Mouse (Mus musculus) ZHBTc4 (cell line): ENCODE results near the gene H2afx.
A peak's percentile ranks its signal among the peaks of the same experiment; 100 is the strongest.
"Not testable (repeated sequence)": the region's sequence is repeated elsewhere in the genome, so short reads cannot be mapped to it uniquely, and the experiment has no call there.

Source experiments
- DNase-seq: peaks from one replicate; pipeline ENCODE4 v3.0.0-alpha.2; 2011; ENCODE audit warnings: low read depth, low spot score

H2afx gene

GRCm38 (mm10) chr9:44334396-44335330, at the start of gene H2afx:
H2afx (plus strand) TSS chr9:44334694.
- peak; percentile 100 for DNase-seq

DNA sequence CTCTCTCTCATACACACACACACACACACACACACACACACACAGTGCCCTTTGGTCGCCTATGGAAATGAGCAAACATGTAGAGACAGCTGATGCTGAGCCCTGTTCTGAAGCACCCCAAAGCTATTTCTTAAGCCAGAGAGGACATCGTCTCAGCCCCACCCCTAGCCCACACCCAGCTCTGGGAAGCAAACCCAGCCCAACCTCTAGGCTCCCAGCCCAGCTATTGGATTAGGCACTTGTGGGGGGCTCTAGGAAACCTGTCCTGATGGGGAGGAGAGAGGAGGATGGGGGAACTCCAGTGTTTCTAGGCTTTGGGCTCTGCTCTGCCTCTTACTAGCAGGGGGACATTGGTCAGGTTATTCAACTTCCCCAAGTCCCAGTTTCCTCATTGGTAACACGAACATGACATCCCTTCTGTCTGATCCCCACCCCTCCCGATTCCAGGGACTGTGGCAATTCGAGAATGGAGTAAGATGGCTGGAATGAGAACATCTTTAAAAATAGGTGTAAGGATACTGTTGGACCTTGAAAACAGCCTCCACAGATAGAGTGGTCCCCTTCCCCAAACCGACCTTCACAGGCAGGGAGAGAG, 48.1 kb upstream of the H2afx start:
- no peak for DNase-seq

- DNase-seq = no peak
Observed at GRCm38 (mm10) chr9:44287003-44287400, 47.5 kb upstream of the H2afx start.

GRCm38 (mm10) chr9:44287401-44288075, 47.0 kb upstream of the H2afx start:
- no peak for DNase-seq

DNA sequence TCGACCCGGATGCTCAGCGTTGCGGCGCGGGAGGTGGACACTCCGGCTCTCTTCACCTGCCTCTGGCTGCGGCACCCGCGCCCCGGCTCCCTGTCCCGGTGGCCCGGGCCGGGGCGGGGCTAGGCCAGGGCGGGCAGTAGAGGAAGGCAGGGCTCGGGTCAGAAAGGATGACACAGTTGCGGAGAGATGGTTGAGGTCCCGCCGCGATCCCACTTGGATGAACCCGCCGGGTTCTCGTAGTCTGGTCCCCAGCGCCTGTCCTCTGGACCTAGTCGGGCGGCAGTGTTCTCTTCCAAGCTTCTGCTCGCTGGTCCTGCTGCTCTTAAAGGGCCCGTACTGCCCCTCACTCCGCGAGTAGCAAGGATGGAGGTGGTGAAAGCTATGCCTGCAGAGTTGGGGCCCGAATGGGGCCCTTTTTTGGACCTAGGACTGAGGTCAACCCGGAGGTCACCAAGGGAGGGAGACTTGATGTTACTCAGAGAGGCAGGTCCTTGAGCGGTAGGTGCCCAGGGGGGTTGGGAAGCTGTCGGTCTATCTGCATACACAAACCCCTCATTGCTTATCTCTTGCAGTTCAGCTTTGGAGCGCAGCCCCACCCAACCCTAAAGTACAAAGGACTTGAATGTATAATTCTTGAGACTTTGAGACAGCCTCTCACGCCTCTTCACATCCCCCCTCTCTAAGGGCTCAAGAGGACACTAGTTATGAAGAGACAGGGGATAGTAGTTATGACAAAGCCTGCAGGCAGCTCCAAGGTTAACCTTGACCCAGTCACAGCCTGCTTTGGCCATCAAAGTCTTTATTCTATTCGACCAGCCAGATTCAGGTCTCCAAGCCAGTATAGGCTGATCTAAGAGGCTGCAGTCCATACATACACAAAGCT, 46.2 kb upstream of the H2afx start, which contains the start of gene Abcg4:
Gene Abcg4 (minus strand): TSS at position 540 of the 883 bp plus-strand sequence.
- peak; percentile 49 for DNase-seq

DNA sequence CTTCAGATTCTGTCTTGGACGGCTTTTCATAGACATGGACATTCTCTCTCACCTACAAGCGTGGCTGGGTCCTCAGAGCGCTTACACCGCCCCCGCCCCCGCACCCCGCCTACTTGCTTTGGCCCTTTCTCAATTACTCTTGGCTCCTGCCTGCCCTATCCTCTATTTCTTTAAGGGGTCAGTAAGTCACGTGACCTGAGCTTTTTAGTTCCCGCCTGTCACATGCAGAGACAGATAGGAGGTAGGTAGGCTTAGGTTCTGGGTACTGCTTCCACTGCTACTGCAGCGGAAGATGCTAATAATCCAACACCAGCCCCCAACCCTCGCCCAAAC, 45.6 kb upstream of the H2afx start:
- DNase-seq = no peak

DNA sequence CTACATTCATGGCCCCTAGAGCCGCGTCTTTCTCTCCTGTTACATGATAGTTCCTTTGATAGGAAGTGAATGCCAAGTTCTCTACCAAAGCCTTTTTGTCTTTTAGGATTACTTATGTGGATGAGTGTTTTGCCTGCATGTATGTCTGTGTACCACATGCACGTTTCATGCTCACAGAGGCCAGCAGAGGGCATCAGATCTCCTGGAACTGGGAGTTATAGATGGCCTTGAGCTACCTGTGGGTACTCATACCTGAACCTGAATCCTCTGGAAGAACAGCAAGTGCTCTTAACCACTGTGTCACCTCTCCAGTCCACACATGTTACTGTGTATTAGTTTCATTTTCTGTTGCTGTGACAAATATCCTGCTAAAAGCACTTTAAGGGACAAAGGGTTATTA, 42.0 kb upstream of the H2afx start:
- peak; percentile 53 for DNase-seq

GRCm38 (mm10) chr9:44300001-44300400, 34.5 kb upstream of the H2afx start:
- not testable (repeated sequence) for DNase-seq

DNA sequence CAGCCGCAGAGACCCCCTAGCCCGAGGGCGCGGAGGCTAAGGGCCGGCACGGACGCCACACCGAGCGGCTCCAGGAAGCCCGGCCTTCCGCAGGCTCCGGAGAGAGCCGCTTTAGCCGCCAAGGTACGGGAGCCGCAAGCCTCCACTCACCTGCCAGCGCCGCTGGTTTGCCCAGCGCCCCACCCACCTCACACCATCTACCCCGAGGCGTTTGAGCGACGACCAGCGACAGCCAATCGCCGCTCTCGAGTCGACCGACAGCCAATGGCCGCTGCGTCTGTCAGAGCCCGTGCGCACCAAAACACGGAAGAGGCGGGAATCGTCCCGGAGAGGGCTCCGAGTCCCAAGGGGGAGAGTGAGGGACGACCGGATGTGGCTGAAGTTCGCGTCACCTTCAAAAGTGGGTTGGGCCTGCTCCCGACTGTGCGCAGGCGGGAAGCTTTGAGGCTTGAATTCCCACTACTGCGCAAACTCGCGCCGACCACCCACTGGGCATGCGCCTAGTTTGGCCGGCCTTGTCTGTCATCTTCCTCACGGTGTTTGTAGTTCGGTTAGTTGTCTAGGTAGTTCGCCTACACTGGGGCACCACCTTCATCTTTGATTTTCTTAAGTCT, 28.9 kb upstream of the H2afx start, which contains the start of gene Hinfp:
Gene Hinfp (minus strand): TSS at position 206 of the 614 bp plus-strand sequence.
- peak; percentile 100 for DNase-seq

DNA sequence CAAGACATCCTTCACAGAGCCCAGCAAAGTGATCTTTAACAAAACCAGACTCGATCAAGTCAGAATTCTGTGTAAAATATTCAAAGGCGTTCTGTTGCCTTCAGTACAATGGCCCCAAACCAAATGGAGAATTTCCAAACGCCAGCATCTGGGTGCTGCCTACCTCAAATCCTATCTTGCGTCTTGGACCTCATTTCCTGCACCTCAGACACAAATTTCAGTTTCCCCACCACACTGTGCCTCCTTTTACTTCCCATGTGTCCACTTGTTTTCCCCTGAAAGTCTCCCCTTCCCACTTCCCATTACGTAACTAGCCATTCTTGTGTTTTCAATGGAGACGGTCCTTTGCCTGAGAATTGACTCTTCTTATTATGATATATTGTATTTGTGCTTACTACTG, 28.0 kb upstream of the H2afx start:
- no peak for DNase-seq

DNA sequence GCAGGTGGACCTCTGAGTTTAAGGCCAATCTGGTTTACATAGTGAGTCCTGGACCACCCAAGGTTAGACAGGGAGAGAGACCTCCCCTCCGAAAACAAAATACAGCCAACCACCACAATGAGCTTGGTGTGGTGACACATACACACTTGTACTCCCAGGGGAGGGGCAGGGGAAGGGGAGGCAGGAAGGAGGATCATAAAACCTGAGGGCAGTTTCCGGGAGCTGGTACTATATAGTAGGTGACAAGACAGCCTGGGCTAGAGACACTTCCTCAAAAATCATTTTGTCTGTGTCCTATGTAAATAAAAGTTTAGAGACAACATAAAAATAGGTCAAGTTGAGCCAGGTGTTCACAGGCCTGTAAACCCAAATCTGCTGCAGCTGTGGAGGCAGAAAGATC, 27.2 kb upstream of the H2afx start:
- DNase-seq = no peak

GRCm38 (mm10) chr9:44309756-44310155, 24.7 kb upstream of the H2afx start:
- peak; percentile 41 for DNase-seq

DNA sequence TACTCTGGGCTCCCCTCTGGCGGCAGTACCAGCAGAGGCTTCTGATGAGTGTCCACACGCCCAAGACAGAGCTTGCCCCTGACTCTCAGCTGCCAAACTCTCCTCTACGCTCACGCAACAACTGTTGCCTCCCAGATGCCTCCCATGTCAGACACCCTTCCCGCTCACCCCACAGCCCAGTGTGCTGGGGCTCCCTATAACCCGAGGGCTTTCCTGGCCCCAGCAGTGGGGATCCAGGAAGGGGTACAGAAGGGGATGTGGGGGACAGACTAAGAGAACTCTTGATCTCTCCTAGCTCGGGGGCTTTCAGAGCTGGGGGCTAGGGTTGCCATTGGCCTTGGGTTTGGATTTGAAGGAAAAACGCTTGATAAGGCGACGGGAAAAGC, 23.8 kb upstream of the H2afx start:
- DNase-seq = no peak

DNA sequence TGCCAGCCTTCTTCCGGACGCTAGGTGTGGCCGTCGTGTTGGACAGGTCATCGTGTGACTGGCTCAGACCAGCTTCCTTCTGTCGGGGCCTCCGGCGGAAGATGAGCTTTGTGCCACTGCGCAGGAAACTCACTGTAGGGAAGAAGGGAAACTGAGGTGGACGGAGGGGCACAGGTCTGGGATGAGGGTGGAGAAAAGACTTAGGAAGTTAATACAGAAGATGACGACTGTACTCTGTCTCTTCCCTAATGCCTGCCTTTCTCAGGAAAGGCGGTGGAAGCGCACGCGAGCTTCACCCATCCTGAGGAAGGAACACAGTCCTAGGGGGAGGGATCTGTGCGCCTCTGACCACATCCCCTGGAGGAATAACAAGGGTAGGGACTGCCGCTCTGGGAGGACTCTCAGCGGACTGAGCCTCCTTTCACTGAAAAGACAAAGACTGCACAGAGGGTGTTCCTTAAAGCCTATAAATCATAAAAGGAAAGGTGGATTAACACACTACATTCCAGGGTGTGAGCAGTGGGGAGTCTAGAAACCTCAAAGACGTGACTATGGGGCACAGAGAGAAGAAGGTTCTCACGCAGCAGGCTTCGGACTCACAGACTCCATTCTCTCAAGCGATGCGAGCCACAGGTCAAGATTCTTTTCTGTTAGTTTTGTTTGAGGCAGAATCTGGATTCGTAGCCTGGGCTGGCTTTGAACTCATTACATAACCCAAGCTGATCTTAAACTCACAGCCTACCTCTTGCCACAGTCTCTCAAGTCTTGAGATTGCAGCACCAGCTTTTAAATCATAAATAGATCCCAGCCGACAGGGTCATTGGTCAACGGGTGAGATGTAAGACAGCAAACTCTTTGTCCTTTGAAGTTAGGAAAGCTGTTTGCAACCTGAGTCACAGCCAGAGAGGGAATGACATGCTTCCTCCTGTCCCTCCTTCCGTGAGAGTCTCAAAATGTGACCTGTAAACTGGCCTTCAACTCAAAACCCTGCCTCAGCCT, 23.1 kb upstream of the H2afx start:
- DNase-seq = peak; percentile 93

GRCm38 (mm10) chr9:44313476-44314256, 20.8 kb upstream of the H2afx start:
- no peak for DNase-seq

- DNase-seq = no peak
Observed at GRCm38 (mm10) chr9:44314257-44314547, 20.3 kb upstream of the H2afx start.

- DNase-seq = no peak
Observed at GRCm38 (mm10) chr9:44314910-44315309, 19.6 kb upstream of the H2afx start.

- DNase-seq = no peak
Observed at GRCm38 (mm10) chr9:44317452-44317851, 17.0 kb upstream of the H2afx start.
